Mouse (Mus musculus) thymus, adult 2 months (tissue): ENCODE measurements around the gene Atp6v0a4. TPM values are rescaled to one million over a fixed set of nuclear protein-coding genes. Genes with fewer than 3 reads are reported as not detected.
A peak's percentile ranks its signal among the peaks of the same experiment; 100 is the strongest.

ENCODE experiments used
- DNase-seq: peaks from one replicate; pipeline ENCODE4 v3.0.0; 2021
- H3K27ac ChIP-seq: fragments of 200-500 bp; 2 replicates; pipeline ENCODE4 v1.5.1; 2012; ENCODE audit warnings: low read length, control low read depth; ENCODE audit not compliant: control insufficient read depth, insufficient read depth
- H3K27me3 ChIP-seq: fragments of 200-500 bp; 2 replicates; pipeline ENCODE4 v1.6.1; 2012; ENCODE audit warnings: mild to moderate bottlenecking, low read length, moderate library complexity, mixed read lengths; ENCODE audit not compliant: control insufficient read depth, insufficient read depth
- H3K36me3 ChIP-seq: fragments of 200-500 bp; 2 replicates; pipeline ENCODE4 v1.6.1; 2012; ENCODE audit warnings: mild to moderate bottlenecking, low read length, moderate library complexity; ENCODE audit not compliant: control insufficient read depth, insufficient read depth
- H3K4me1 ChIP-seq: fragments of 200-500 bp; replicated peaks from 2 replicates; pipeline ENCODE4 v1.6.1; 2012; ENCODE audit warnings: low read length; ENCODE audit not compliant: control insufficient read depth, insufficient read depth
- H3K4me3 ChIP-seq: fragments of 200-500 bp; 2 replicates; pipeline ENCODE4 v1.5.1; 2012; ENCODE audit warnings: mild to moderate bottlenecking, low read length, control low read depth, moderate library complexity; ENCODE audit not compliant: control insufficient read depth, insufficient read depth
- CTCF ChIP-seq: fragments of 200-500 bp; IDR thresholded peaks from 2 replicates; pipeline ENCODE4 v1.5.1; 2012; ENCODE audit warnings: mild to moderate bottlenecking, control low read depth, low read length, moderate library complexity, borderline replicate concordance; ENCODE audit not compliant: control insufficient read depth, poor library complexity, insufficient read depth; ENCODE audit errors: extremely low read depth
- POLR2A ChIP-seq: fragments of 200-500 bp; IDR thresholded peaks from 2 replicates; pipeline ENCODE4 v1.6.1; 2012; ENCODE audit warnings: mild to moderate bottlenecking, low read length, control low read depth, moderate library complexity; ENCODE audit not compliant: control insufficient read depth, poor library complexity, insufficient read depth; ENCODE audit errors: extremely low read depth
- WGBS: fragments of 180-500 bp; shearing (Covaris S2); methylation state at CpG from one replicate; pipeline ENCODE4 v1.1.7; 2018; 5-methylcytosine and 5-hydroxymethylcytosine counted together
- polyA plus RNA-seq: library from polyadenylated mRNA; depleted of rRNA; stranded (reverse); fragments of >200 nt; gene quantifications from 2 replicates; pipeline ENCODE4 v1.2.3, GENCODE M21; 2012

Gene Atp6v0a4
- polyA plus RNA-seq, 1 experiment, result 0.54 TPM

DNA sequence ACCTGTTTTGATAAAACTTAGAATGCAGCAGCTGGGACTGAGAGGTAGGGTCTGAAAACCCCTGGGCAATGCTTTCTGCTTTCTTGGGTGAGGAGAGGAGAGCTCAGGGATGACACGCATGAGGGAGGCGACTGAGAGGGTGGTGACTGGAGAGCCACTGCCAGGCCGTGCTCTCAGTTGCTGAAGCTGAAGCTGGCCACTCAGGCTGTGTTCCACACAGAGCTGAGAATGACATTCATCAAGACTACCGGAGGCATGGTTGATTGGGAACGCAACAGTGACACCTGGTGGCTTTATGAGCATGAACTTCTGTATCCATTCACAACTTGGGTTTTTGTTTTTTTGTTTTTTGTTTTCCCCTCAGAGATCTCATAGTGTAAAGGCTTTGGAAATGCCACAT lies 58.2 kb downstream of the Atp6v0a4 start:
- Histone ChIP-seq H3K27me3 (no peaks in the 10 kb centered on the region), H3K4me1 (peaks cover 15% of the 10 kb centered on the region), H3K36me3 (no peaks in the 10 kb centered on the region), H3K27ac (no peak overlapping the region), H3K4me3 (no peak overlapping the region)
- peak; percentile 45 for DNase-seq
- 2% methylated on average over 5 of the region's 5 CpGs for WGBS
- TF ChIP-seq CTCF (no peak), POLR2A (no peak)

DNA sequence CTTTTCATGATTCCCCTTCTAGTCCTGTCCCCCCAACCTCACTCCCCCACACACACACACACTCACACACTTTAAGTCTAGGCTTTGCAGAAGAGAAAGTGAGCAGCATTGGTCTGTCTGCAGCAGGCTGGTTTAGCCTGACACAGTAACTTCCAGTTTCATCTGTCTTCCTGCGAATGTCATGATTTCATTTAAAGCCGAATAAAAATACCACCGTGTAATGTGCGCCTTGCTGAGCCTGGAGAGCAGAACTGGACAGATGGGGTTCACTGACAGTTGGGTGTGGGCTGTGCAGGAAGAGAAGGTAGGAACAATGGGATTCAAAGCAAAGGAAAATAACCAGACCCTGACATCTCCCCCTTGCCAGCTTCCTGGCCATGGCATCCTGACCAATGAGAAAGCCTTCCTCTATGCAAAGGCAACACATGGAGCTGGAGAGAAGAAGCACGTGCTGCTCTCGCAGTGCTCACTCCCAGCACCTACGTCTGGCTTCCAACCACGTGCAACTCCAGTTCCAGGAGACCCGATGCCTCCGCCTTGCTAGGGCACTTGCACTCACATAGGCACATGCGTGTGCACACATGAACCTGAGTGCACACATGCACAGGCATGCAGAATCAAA lies 58.8 kb downstream of the Atp6v0a4 start:
- H3K4me1 ChIP-seq, result peaks cover 15% of the 10 kb centered on the region
- TF ChIP-seq CTCF (no peak), POLR2A (no peak)
- no peaks in the 10 kb centered on the region for H3K36me3 ChIP-seq
- no peak for DNase-seq
- H3K27me3 ChIP-seq, result no peaks in the 10 kb centered on the region
- 33% methylated on average over 11 of the region's 11 CpGs for WGBS
- no peak overlapping the region for H3K27ac ChIP-seq
- H3K4me3 ChIP-seq, result peak overlapping the region; percentile 19; the same call in 1 of the 2 replicates

DNA sequence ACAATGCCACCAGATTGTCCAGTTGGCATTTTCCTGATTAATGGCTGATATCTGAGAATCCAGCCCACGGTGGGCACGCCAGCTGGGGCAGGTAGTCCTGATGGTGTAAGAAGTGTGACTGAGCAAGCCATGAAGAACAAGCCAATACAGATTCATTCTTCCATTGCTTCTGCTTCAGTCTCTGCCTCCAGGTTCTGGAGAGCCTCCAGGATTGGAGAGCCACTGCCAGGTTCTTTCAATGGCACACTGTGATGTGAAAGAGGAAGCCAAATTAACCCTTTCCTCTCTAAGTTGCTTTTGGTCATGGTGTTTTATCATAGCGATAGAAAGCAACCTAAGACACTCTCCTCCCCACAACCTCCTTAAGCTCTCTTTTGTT lies 59.3 kb downstream of the Atp6v0a4 start:
- DNase-seq, result no peak
- Histone ChIP-seq H3K4me3 (no peak overlapping the region), H3K36me3 (no peaks in the 10 kb centered on the region), H3K27me3 (no peaks in the 10 kb centered on the region), H3K27ac (no peak overlapping the region), H3K4me1 (peaks cover 15% of the 10 kb centered on the region)
- WGBS, result 52% methylated on average over 3 of the region's 3 CpGs
- TF ChIP-seq POLR2A, result no peak
- TF ChIP-seq CTCF, result no peak

DNA sequence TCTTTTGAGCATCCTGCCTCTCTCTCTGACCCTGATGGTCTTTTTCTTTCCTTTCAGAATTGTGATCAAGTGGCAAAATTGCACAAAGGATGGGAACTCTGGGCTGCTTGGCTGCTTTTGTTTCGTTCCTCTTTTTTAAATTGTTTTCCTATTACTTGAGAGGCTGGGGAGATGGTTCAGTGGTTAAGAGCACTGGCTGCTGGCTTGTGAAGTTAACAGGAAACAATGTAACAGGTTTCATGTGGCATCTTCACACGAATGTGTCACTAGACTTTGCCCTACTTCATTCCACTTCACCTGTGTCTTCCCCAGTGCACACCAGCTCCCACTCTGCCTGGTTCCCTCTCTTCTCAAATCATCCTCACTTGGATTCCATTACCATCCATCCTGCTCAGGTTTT lies 59.8 kb downstream of the Atp6v0a4 start:
- Histone ChIP-seq H3K4me1 (peaks cover 15% of the 10 kb centered on the region), H3K27me3 (no peaks in the 10 kb centered on the region), H3K27ac (no peak overlapping the region), H3K4me3 (no peak overlapping the region), H3K36me3 (no peaks in the 10 kb centered on the region)
- 5% methylated on average over 2 of the region's 2 CpGs for WGBS
- no peak for DNase-seq
- TF ChIP-seq CTCF (no peak), POLR2A (no peak)

DNA sequence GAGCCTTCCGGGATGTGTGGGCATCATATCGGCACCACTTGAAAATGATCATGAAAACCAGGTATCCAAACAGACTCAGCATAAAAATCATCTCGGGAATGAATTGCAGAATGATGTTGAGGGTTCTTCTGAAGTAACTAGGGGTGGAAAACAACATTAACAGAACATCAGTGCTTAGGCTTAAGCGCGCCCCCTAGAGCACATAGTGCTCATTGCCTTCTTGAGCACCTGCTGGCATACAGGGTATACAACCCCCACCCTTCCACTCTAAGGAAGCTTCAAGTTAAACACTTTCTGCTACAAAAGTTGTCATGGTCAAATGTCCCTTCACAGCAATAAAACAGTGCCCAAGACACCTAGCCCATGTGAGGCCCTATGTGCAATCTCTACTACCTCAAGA lies 65.6 kb downstream of the Atp6v0a4 start:
- no peak for TF ChIP-seq POLR2A
- TF ChIP-seq CTCF, result no peak
- Histone ChIP-seq H3K36me3 (no peaks in the 10 kb centered on the region), H3K27me3 (no peaks in the 10 kb centered on the region), H3K4me1 (peaks cover 7% of the 10 kb centered on the region), H3K27ac (no peak overlapping the region), H3K4me3 (no peak overlapping the region)
- DNase-seq, result peak; percentile 18
- WGBS, result 72% methylated on average over 5 of the region's 5 CpGs

DNA sequence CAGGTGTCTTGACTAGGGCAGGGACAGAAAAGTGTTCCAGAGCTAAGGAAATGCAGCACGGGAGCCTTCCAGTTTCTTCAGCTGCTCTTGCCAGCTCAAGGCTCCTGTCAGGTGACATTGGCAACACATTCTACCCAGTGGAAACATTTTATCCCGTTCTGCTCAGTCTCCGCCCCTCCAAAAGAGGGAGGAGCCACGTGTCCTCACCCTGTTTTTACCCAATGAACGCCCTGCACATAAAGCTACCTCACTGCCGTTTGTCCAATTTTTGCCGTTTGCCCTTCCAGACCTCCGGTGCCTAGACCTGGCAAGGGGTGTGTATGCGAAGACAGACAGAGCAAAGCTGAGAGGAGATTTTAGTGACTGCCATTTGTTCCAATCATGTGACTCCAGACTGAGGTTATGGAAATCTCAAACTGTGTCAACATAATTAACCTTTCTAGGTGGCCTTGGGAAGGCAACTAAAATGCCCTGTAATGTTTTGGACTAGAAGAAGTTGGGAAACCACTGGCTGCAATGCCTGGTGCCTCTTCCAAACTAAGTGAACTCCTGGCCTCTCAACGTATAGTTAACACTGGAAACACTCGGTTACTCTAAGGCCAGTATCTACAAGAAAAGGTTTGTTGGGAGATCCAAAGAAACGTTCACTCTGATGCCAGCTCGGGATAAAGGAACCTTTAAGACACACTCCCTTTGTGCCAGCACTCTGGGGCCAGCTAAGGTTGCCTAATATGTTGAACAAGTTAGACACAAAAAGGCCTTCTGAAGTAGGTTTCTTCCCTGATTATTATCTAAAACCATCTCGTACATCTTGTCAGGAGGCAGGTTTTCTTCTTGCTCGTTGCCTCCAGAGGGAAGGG lies 68.7 kb downstream of the Atp6v0a4 start:
- 59% methylated on average over 15 of the region's 15 CpGs for WGBS
- DNase-seq, result no peak

More for the DNA sequence above, 68.7 kb downstream of the Atp6v0a4 start:
- TF ChIP-seq POLR2A, result no peak
- no peak for TF ChIP-seq CTCF
- Histone ChIP-seq H3K4me1 (peaks cover 7% of the 10 kb centered on the region), H3K36me3 (no peaks in the 10 kb centered on the region), H3K27ac (no peak overlapping the region), H3K27me3 (no peaks in the 10 kb centered on the region), H3K4me3 (no peak overlapping the region)
